ENCODE assay signal across 8 mouse cellular contexts in the genomic region with DNA sequence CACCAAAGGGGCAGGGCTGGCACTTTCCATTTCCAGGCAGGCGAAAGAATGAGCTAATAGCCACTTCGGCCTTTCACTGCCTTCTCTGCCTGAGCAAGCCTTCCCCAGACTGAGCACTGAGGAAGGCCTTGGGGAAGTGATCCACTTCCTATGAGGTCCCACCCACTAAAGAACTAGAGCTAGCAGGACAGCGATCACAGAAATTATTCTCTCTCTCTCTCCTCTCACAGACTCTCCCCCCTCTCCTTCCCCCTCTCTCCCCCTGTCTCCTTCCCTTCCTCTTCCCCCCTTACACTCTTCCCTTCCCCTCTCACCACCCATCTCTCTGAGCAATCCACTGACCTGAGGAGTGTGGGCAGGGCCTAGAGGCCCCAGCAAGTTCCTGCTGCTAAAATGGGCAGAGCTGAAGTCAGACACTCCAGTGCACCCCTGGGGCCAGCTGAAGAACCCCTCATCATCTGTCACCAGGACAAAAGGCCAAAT. TPM values are rescaled to one million over a fixed set of nuclear protein-coding genes. Genes with fewer than 3 reads are reported as not detected.
A peak's percentile ranks its signal among the peaks of the same experiment; 100 is the strongest.
DNase-seq lines count a peak whose midpoint lies in the region; ATAC-seq lines count a peak whose summit lies in the region.

No protein-coding gene starts in this region.

- no peaks in the 10 kb centered on the region for H3K36me3 ChIP-seq in heart, embryonic 12.5 days
- H3K36me3 ChIP-seq in lung, embryonic 15.5 days, result no peaks in the 10 kb centered on the region

- H3K9me3 ChIP-seq in heart, embryonic 12.5 days (replicated peaks), result no peaks in the 10 kb centered on the region
- H3K9me3 ChIP-seq in lung, embryonic 15.5 days, result no peaks in the 10 kb centered on the region

- peak; percentile 22; the same call in 1 of the 2 replicates for ATAC-seq in heart, embryonic 12.5 days (ENCODE audit: insufficient number of reproducible peaks, low FRiP score)
- ATAC-seq in lung, embryonic 15.5 days (ENCODE audit: borderline replicate concordance, extremely low read depth, low FRiP score, low TSS enrichment), result 0 out of 2 replicates have a peak, but pooled peaks have one; percentile 19

- peak overlapping the region; percentile 46; the same call in 1 of the 2 replicates for H3K9ac ChIP-seq in heart, embryonic 12.5 days
- no peak overlapping the region for H3K9ac ChIP-seq in lung, embryonic 15.5 days

- H3K4me1 ChIP-seq in heart, embryonic 12.5 days (replicated peaks), result peaks cover 95% of the 10 kb centered on the region
- H3K4me1 ChIP-seq in lung, embryonic 15.5 days, result peaks cover 85% of the 10 kb centered on the region

- WGBS in heart, embryonic 12.5 days, result 20% methylated on average over 3 of the region's 3 CpGs
- 28% methylated on average over 3 of the region's 3 CpGs for WGBS in lung, embryonic 15.5 days

- intact Hi-C loops in left cerebral cortex, postnatal 14 days (cut with DNase I), result no loop called here

- peak overlapping the region; percentile 34 for H3K4me2 ChIP-seq in heart, embryonic 12.5 days
- no peak overlapping the region for H3K4me2 ChIP-seq in lung, embryonic 15.5 days

- peak overlapping the region; percentile 79 for H3K27ac ChIP-seq in heart, embryonic 12.5 days (ENCODE audit: poor library complexity, severe bottlenecking)
- peak overlapping the region; percentile 18 for H3K27ac ChIP-seq in lung, embryonic 15.5 days

- no peaks in the 10 kb centered on the region for H3K27me3 ChIP-seq in heart, embryonic 12.5 days (replicated peaks)
- no peaks in the 10 kb centered on the region for H3K27me3 ChIP-seq in lung, embryonic 15.5 days

- H3K4me3 ChIP-seq in heart, embryonic 12.5 days, result no peak overlapping the region
- H3K4me3 ChIP-seq in lung, embryonic 15.5 days, result no peak overlapping the region

- peak; percentile 37 to 43 for DNase-seq in adrenal gland, postnatal 36 days
- no peak for DNase-seq in adrenal gland, postnatal 25 days
- peak; percentile 19 for DNase-seq in A20 (ENCODE audit: low read depth, low spot score)
- no peak for DNase-seq in left cerebral cortex, postnatal 14 days (ENCODE audit: low spot score in 2 of 2)
- DNase-seq in ovary, adult 18-20 months (ENCODE audit: low spot score), result no peak
- no peak for DNase-seq in embryo, embryonic 10.5 days (ENCODE audit: low spot score)

RNA-seq across cellular contexts. Expression of a gene that starts 35.2 kb away (rescaled TPM):
- 10 to 100 TPM; 55.5 to 88.7 TPM for total RNA-seq in adrenal gland, postnatal 36 days (2021)
- 73.5 and 93.3 TPM in 2 replicates for total RNA-seq in adrenal gland, postnatal 25 days (2021)
- polyA plus RNA-seq in heart, embryonic 12.5 days (2016; fragmentation: Nextera tagmentation; extraction: Ambion mirVana), result 11.9 and 14.0 TPM in 2 replicates
- polyA plus RNA-seq in lung, embryonic 15.5 days (2015; fragmentation: Nextera tagmentation; extraction: Ambion mirVana), result 16.1 and 16.9 TPM in 2 replicates
- 100 to 1,000 TPM; 110 to 111 TPM for total RNA-seq in left cerebral cortex, postnatal 14 days (2021)

Comparison
In these comparisons a context has a peak if more than half of its experiments do, and no peak if none do; other contexts are left out.
1. DNase-seq: peak in adrenal gland, postnatal 36 days (2 of 2) and A20 (single experiment); none in adrenal gland, postnatal 25 days (single experiment), left cerebral cortex, postnatal 14 days (0 of 2), ovary, adult 18-20 months (single experiment) and embryo, embryonic 10.5 days (single experiment).